Mouse (Mus musculus) cerebellum, adult 18-20 months (tissue): ENCODE results near the gene Tfap2c.
A peak's percentile ranks its signal among the peaks of the same experiment; 100 is the strongest.

Experiments used
- DNase-seq, 2 experiments: peaks; one replicate each; pipeline ENCODE4 v3.0.0; 2021

The Tfap2c gene

GRCm38 (mm10) chr2:172551872-172552271, 2.5 kb downstream of the Tfap2c start:
- no peak for DNase-seq

GRCm38 (mm10) chr2:172552666-172553065, 3.3 kb downstream of the Tfap2c start:
- no peak for DNase-seq

DNA sequence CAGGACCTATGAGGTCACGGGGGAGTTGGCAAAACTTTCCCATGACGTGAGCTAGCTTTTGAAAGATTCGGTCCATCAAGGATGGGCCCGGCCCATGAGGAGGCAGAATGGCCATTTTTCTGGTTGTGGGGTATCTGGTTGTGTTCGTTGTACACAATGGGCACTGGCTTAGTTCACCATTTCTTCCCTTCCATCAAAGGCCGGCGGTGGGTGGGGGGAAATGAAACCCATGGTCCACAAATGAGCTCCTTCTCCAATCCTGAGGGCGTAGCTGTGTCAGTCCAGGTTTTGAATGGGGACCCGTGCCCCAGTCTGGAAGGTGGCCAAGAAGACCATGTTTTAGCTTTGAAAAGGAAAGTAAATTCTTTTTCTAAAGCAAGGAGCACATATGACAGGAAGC, 4.8 kb downstream of the Tfap2c start:
- no peak for DNase-seq

GRCm38 (mm10) chr2:172558674-172559468, 9.5 kb downstream of the Tfap2c start:
- DNase-seq = no peak

- DNase-seq = no peak
These were observed 11.6 kb downstream of the Tfap2c start for GRCm38 (mm10) chr2:172561016-172561415.

DNA sequence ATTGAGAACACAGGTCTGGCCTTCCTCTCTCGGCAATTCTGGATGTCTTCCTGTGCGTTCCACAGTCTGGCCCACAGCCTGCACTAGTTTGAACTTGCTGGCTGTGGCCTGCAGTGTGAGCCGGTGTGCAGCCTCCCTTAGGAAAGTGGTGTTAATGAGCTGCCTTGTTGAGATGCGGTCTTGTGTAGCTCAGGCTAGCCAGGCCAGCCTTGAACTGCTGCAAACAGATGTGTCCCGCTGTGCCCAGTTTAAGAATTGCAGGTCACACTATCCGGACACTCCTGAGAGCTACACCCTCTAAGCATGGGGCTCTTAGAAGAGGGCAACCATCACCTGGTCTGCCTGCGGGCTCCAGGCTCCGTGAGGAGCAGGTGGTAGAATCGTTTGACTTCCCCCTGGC, 18.4 kb downstream of the Tfap2c start:
- no peak for DNase-seq

DNA sequence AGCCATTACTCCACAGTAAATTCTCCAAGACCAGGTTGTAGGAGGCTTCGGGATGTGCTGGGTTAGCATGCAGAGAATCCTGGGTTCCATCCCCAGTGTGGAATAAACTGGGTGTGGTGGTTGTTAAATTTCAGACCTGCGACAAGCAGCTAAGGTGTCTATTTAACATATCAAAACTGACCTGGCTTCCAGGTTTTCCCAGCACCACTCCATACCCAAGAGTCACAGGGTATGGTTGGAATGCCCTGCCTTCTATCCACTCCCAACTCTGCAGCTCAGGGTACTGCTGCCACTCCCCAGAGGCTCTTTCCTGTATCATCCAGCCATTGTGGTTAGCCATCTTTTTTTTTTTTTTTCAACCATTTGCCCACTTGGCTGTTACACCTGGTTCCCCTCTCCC, 19.1 kb downstream of the Tfap2c start:
- no peak for DNase-seq

GRCm38 (mm10) chr2:172577196-172577766, 27.9 kb downstream of the Tfap2c start:
- no peak for DNase-seq

- no peak for DNase-seq
These were observed 29.8 kb downstream of the Tfap2c start for GRCm38 (mm10) chr2:172579221-172579620.

DNA sequence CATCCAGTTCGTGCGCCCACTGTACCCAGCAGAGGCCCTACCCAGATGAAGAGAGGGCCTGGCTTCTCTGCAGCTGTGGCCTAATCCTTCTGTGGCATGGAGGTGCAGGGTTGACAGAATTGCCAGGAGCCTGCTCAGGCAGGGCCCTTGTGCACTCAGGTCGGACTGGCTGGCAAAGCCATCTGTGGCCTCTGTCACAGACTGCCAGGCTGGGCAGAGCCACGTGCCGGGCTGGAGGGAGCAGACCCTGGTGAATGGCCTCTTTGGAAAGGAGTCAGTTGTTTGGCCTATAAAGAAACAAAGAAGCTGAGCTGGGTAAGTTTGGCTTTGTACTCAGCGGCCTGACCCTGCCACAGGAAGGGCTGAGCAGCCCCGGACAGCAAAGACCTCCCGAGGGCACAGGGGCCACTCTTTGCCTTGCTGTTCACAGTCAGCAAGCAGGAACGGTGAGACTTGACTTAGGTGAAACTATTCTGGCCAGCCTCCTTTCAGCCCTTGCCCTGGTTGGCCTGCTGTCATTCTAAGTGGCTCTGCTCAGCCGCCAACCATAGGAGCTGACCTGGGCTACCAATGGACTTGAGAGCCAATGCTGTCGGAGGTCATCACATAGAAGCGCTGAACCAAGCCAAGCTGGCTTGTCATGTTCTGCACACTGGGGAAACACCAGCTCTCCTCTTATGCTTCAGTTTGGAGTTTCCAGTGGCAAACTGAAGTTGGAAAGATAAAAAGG, 31.3 kb downstream of the Tfap2c start:
- peak in 1 of 2 experiments; percentile 5 for DNase-seq

DNA sequence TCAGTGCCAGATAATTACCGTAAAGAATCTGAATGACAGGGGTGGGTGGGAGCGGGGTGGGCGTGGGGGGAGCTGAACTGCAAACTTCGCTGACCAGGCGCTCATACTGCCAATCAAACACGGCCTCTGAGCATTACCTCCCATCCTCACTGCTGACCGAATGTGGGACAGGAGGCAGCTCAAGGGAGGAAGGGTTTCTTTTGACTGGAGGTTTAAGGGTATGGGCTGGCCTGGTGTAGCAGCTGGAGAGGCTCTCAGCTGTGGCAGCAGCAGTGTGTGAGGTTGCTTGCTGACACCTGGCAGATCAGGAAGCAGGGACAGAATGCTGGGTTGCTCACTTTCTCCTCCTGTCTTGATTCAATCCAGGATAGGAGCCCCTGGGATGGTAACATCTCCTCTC, 33.9 kb downstream of the Tfap2c start:
- DNase-seq = no peak

DNA sequence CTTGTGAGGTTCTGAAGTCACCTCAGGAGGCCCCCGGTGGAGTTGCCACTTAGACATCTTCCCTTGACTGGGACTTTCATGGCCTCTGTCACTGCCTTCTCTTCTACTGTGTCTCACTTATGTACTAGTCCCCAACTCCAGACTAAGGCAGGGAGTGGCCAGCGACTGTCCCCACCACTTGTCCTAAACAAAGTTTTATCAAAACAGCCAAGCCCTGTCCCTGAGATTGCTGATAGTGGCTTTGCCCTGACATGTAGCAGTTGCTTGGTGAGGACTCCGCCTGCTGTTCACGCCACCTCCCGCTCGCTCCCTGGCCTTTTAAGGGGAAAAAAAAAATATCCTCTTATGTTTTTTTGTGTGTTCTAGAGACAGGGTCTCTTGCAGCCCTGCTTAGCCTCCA, 35.9 kb downstream of the Tfap2c start:
- no peak for DNase-seq

DNA sequence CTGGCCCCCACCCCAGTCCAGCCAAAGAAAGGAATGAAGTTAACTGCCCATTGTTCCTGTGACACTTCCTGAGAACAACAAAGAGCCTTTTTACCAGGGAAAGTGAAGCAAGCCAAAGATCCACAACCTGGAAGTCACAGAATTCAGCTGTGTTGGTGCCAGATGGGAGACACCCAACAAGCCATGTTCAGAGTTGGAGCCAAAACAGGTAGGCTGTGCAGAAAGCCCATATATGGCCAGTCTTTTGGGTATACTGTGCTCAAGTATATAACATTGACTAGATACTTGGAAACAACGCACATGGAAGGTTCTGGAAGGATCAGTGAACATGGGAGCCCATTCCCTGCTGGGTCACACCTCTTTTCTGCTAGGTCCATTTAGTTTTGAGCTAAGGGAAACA, 39.7 kb downstream of the Tfap2c start:
- DNase-seq = no peak

- DNase-seq = no peak
These were observed 41.4 kb downstream of the Tfap2c start for GRCm38 (mm10) chr2:172590839-172591238.

- DNase-seq = no peak
These were observed 44.9 kb downstream of the Tfap2c start for GRCm38 (mm10) chr2:172594326-172594725.

- DNase-seq = no peak
These were observed 47.7 kb downstream of the Tfap2c start for GRCm38 (mm10) chr2:172597056-172597455.

DNA sequence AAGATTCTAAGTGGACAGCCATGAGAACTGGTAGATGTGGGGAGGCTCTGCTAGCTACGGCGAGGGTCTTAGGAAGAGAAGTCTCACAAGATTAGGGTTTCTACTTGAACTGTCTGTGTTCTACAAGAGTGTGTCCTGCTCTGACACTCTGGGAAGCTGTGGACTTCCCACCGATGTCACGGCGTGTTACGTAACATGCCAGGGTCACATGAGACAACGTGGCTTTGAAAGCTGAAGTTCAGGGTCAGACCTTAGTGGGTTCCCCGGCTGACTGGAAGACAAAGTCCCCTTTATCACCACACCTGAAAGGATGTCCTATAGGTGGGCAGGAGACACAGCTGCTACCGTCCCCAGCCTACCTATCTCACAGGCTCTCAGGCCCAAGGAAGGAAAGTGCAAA, 48.5 kb downstream of the Tfap2c start:
- DNase-seq = no peak

- no peak for DNase-seq
These were observed 55.2 kb downstream of the Tfap2c start for GRCm38 (mm10) chr2:172604625-172605024.

GRCm38 (mm10) chr2:172605642-172606041, 56.2 kb downstream of the Tfap2c start:
- DNase-seq = no peak

DNA sequence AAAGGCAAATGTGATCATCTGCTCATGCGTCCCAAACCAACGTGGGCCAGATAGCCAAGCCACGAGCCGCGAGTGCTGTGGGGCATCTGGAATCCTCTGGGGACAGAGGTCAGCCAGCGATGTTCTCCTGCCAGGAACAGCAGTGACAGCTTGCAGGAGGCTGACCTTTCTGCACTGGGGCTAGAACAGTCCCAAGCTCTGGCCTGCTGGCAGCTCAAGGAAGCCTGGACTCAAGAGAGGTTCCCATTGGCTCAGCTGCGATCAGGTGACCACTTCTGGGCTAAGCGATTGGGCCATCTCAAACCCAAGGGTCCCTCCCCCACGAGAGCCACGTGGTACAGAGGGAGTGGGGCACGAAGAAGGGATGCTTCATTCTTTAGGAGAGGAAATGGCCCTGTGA, 58.3 kb downstream of the Tfap2c start:
- no peak for DNase-seq
